Mouse (Mus musculus) hindbrain, embryonic 10.5 days (tissue): Measurements from ENCODE around the gene Gm7168. TPM values are rescaled to one million over a fixed set of nuclear protein-coding genes. Genes with fewer than 3 reads are reported as not detected.
"Not testable (repeated sequence)": the region's sequence is repeated elsewhere in the genome, so short reads cannot be mapped to it uniquely, and the experiment has no call there.

Experiments used
- DNase-seq: peaks from one replicate; pipeline ENCODE4 v3.0.0-alpha.2; 2017; ENCODE audit warnings: low spot score
- H3K27ac ChIP-seq: fragments of 300-500 bp; sonication (generic); 2 replicates; pipeline ENCODE4 v1.5.1; 2016; ENCODE audit warnings: mild to moderate bottlenecking, moderate library complexity
- H3K27me3 ChIP-seq: fragments of 300-500 bp; sonication (generic); 2 replicates; pipeline ENCODE4 v1.6.1; 2016; ENCODE audit warnings: mild to moderate bottlenecking; ENCODE audit not compliant: poor library complexity, insufficient read depth, severe bottlenecking
- H3K36me3 ChIP-seq: fragments of 300-500 bp; sonication (generic); 2 replicates; pipeline ENCODE4 v1.6.1; 2016; ENCODE audit warnings: mild to moderate bottlenecking, moderate library complexity
- H3K4me1 ChIP-seq: fragments of 300-500 bp; sonication (generic); replicated peaks from 2 replicates; pipeline ENCODE4 v1.6.1; 2016; ENCODE audit warnings: mild to moderate bottlenecking
- H3K4me3 ChIP-seq: fragments of 300-500 bp; sonication (generic); 2 replicates; pipeline ENCODE4 v1.5.1; 2016; ENCODE audit warnings: mild to moderate bottlenecking, moderate library complexity
- H3K9me3 ChIP-seq: fragments of 300-500 bp; sonication (generic); 2 replicates; pipeline ENCODE4 v1.6.1; 2016; ENCODE audit warnings: mild to moderate bottlenecking, moderate library complexity
- WGBS: fragments of 180-500 bp; shearing (Covaris S2); methylation state at CpG from one replicate; pipeline ENCODE4 v1.1.7; 2016; 5-methylcytosine and 5-hydroxymethylcytosine counted together
- polyA plus RNA-seq: library from polyadenylated mRNA; unstranded; fragments of >200 nt; fragmentation: Nextera tagmentation; extraction: Ambion mirVana; gene quantifications from 2 replicates; pipeline ENCODE4 v1.2.1, GENCODE M21; 2016

The Gm7168 gene
- polyA plus RNA-seq: not detected in 2 replicates

- H3K27me3 ChIP-seq, H3K9me3 ChIP-seq, H3K36me3 ChIP-seq, DNase-seq, H3K4me1 ChIP-seq, H3K27ac ChIP-seq, H3K4me3 ChIP-seq: not testable (repeated sequence)
- WGBS: 80% methylated on average over 1 of the region's 2 CpGs
Observed at GRCm38 (mm10) chr17:13948073-13948472, at the start of gene Gm7168. Gm7168 (plus strand) TSS chr17:13948373.

GRCm38 (mm10) chr17:13898838-13899237, 49.3 kb upstream of the Gm7168 start:
- H3K9me3 ChIP-seq: no peaks in the 10 kb centered on the region
- no peaks in the 10 kb centered on the region for H3K27me3 ChIP-seq
- no peak overlapping the region for H3K27ac ChIP-seq
- peaks cover 79% of the 10 kb centered on the region for H3K36me3 ChIP-seq
- no peaks in the 10 kb centered on the region for H3K4me1 ChIP-seq
- no peak overlapping the region for H3K4me3 ChIP-seq
- WGBS: 87% methylated on average over 17 of the region's 17 CpGs
- no peak for DNase-seq

GRCm38 (mm10) chr17:13899241-13899640, 48.9 kb upstream of the Gm7168 start:
- H3K27ac ChIP-seq: no peak overlapping the region
- no peak overlapping the region for H3K4me3 ChIP-seq
- peaks cover 83% of the 10 kb centered on the region for H3K36me3 ChIP-seq
- H3K9me3 ChIP-seq: no peaks in the 10 kb centered on the region
- no peaks in the 10 kb centered on the region for H3K27me3 ChIP-seq
- WGBS: 87% methylated on average over 7 of the region's 7 CpGs
- no peaks in the 10 kb centered on the region for H3K4me1 ChIP-seq
- no peak for DNase-seq

- 92% methylated on average over 8 of the region's 8 CpGs for WGBS
- Histone ChIP-seq H3K4me1 (no peaks in the 10 kb centered on the region), H3K27me3 (no peaks in the 10 kb centered on the region), H3K27ac (no peak overlapping the region), H3K36me3 (peaks cover 77% of the 10 kb centered on the region), H3K9me3 (no peaks in the 10 kb centered on the region), H3K4me3 (no peak overlapping the region)
- no peak for DNase-seq
Observed at GRCm38 (mm10) chr17:13903793-13904192, 44.4 kb upstream of the Gm7168 start.

- 95% methylated on average over 5 of the region's 5 CpGs for WGBS
- H3K36me3 ChIP-seq: peaks cover 47% of the 10 kb centered on the region
- no peak for DNase-seq
- H3K9me3 ChIP-seq: no peaks in the 10 kb centered on the region
- no peak overlapping the region for H3K27ac ChIP-seq
- H3K27me3 ChIP-seq: no peaks in the 10 kb centered on the region
- no peaks in the 10 kb centered on the region for H3K4me1 ChIP-seq
- H3K4me3 ChIP-seq: no peak overlapping the region
Observed at GRCm38 (mm10) chr17:13907082-13907481, 41.1 kb upstream of the Gm7168 start.

- no peak overlapping the region for H3K27ac ChIP-seq
- H3K9me3 ChIP-seq: no peaks in the 10 kb centered on the region
- no peak for DNase-seq
- H3K27me3 ChIP-seq: no peaks in the 10 kb centered on the region
- no peak overlapping the region for H3K4me3 ChIP-seq
- peaks cover 43% of the 10 kb centered on the region for H3K36me3 ChIP-seq
- 81% methylated on average over 1 of the region's 1 CpGs for WGBS
- no peaks in the 10 kb centered on the region for H3K4me1 ChIP-seq
Observed at GRCm38 (mm10) chr17:13907681-13908080, 40.5 kb upstream of the Gm7168 start.

GRCm38 (mm10) chr17:13913951-13914350, 34.2 kb upstream of the Gm7168 start:
- no peak overlapping the region for H3K4me3 ChIP-seq
- WGBS: 92% methylated on average over 4 of the region's 4 CpGs
- no peak overlapping the region for H3K27ac ChIP-seq
- H3K9me3 ChIP-seq: no peaks in the 10 kb centered on the region
- H3K36me3 ChIP-seq: no peaks in the 10 kb centered on the region
- DNase-seq: no peak
- H3K27me3 ChIP-seq: no peaks in the 10 kb centered on the region
- H3K4me1 ChIP-seq: no peaks in the 10 kb centered on the region

- no peak overlapping the region for H3K4me3 ChIP-seq
- no peak overlapping the region for H3K27ac ChIP-seq
- no peaks in the 10 kb centered on the region for H3K27me3 ChIP-seq
- DNase-seq: no peak
- no peaks in the 10 kb centered on the region for H3K36me3 ChIP-seq
- WGBS: 72% methylated on average over 4 of the region's 4 CpGs
- no peaks in the 10 kb centered on the region for H3K9me3 ChIP-seq
- H3K4me1 ChIP-seq: no peaks in the 10 kb centered on the region
Observed at GRCm38 (mm10) chr17:13914531-13914930, 33.6 kb upstream of the Gm7168 start.

GRCm38 (mm10) chr17:13920771-13921170, 27.4 kb upstream of the Gm7168 start:
- DNase-seq: peak; percentile 20
- Histone ChIP-seq H3K36me3 (no peaks in the 10 kb centered on the region), H3K9me3 (no peaks in the 10 kb centered on the region), H3K4me3 (no peak overlapping the region), H3K4me1 (0 out of 2 replicates have a peak, but pooled peaks cover 5% of the 10 kb centered on the region), H3K27ac (no peak overlapping the region), H3K27me3 (no peaks in the 10 kb centered on the region)
- 78% methylated on average over 2 of the region's 2 CpGs for WGBS

- no peak for DNase-seq
- Histone ChIP-seq H3K36me3 (no peaks in the 10 kb centered on the region), H3K27ac (no peak overlapping the region), H3K9me3 (no peaks in the 10 kb centered on the region), H3K4me1 (0 out of 2 replicates have a peak, but pooled peaks cover 5% of the 10 kb centered on the region), H3K27me3 (no peaks in the 10 kb centered on the region), H3K4me3 (no peak overlapping the region)
- WGBS: 73% methylated on average over 2 of the region's 2 CpGs
Observed at GRCm38 (mm10) chr17:13923418-13923817, 24.8 kb upstream of the Gm7168 start.

GRCm38 (mm10) chr17:13924588-13924987, 23.6 kb upstream of the Gm7168 start:
- WGBS: 84% methylated on average over 2 of the region's 2 CpGs

GRCm38 (mm10) chr17:13925931-13926330, 22.2 kb upstream of the Gm7168 start:
- Histone ChIP-seq H3K9me3 (no peaks in the 10 kb centered on the region), H3K4me1 (0 out of 2 replicates have a peak, but pooled peaks cover 4% of the 10 kb centered on the region), H3K27me3 (no peaks in the 10 kb centered on the region), H3K27ac (no peak overlapping the region), H3K36me3 (no peaks in the 10 kb centered on the region), H3K4me3 (no peak overlapping the region)
- 72% methylated on average over 3 of the region's 3 CpGs for WGBS
- DNase-seq: no peak

More at GRCm38 (mm10) chr17:13924588-13924987, 23.6 kb upstream of the Gm7168 start:
- no peak for DNase-seq
- Histone ChIP-seq H3K27me3 (no peaks in the 10 kb centered on the region), H3K4me1 (0 out of 2 replicates have a peak, but pooled peaks cover 5% of the 10 kb centered on the region), H3K36me3 (no peaks in the 10 kb centered on the region), H3K4me3 (no peak overlapping the region), H3K9me3 (no peaks in the 10 kb centered on the region), H3K27ac (no peak overlapping the region)

GRCm38 (mm10) chr17:13930421-13930820, 17.8 kb upstream of the Gm7168 start:
- no peaks in the 10 kb centered on the region for H3K4me1 ChIP-seq
- 87% methylated on average over 9 of the region's 9 CpGs for WGBS
- no peak overlapping the region for H3K4me3 ChIP-seq
- DNase-seq: no peak
- no peaks in the 10 kb centered on the region for H3K9me3 ChIP-seq
- H3K36me3 ChIP-seq: no peaks in the 10 kb centered on the region
- H3K27ac ChIP-seq: no peak overlapping the region
- no peaks in the 10 kb centered on the region for H3K27me3 ChIP-seq

- H3K36me3 ChIP-seq, H3K27me3 ChIP-seq, H3K4me1 ChIP-seq, H3K9me3 ChIP-seq, DNase-seq, H3K27ac ChIP-seq, H3K4me3 ChIP-seq: not testable (repeated sequence)
- WGBS: 93% methylated on average over 2 of the region's 2 CpGs
Observed at GRCm38 (mm10) chr17:13935364-13935763, 12.8 kb upstream of the Gm7168 start.
